Mouse (Mus musculus): Measurements from ENCODE around the gene Cpsf6.

DNA sequence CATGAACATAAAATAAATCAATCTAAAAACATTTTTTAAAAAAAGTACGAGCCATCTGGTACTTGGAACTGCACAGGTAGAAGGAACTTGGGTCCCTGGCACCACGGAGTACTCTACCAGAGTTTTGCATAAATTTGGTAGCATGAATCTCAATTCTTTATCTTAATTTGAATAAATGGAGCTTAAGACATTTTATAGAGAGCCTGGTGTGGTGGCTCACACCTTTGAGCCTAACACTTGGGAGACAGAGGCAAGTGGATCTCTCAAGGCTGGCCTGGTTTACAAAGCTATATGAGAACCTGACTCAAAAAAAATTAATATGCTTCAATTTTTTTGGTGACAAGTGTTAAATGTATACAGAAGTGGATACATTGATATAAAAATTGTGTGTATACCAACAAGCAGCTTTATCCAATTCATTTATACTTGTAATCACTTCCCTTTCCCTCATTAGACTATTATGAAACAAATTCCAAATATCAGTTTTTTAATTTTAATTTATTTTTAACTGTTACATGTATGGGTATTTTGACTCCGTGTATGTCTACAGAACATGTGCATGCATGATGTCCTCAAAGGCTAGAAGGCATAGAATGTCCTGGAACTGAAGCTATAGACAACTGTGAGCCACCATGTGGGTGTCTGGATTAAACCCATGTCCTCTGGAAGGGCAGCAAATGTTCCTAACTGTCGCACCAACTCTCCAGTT, 20.6 kb upstream of the Cpsf6 start:
- TF ChIP-seq CTCF (IDR thresholded peaks at IDR 0.05; ENCODE audit: low read depth) (no peak), EP300 (IDR thresholded peaks at IDR 0.05; ENCODE audit: low read depth) (no peak)
